Mouse (Mus musculus): Measurements from ENCODE around the gene P2rx6. TPM values are rescaled to one million over a fixed set of nuclear protein-coding genes. Genes with fewer than 3 reads are reported as not detected.

Gene P2rx6
- polyA plus RNA-seq (2014; fragmentation: Illumina TruSeq; extraction: RNeasy Lipid Tissue Mini Kit (QIAGEN cat#74804); ENCODE audit: low replicate concordance): 0.22 TPM

GRCm38 (mm10) chr16:17561751-17562208 lies at the start of gene P2rx6:
Gene P2rx6 (plus strand): TSS chr16:17561885.

GRCm38 (mm10) chr16:17530640-17531288 lies 30.9 kb upstream of the P2rx6 start, which contains the start of gene Thap7:
Gene Thap7 (minus strand): TSS chr16:17531136.

GRCm38 (mm10) chr16:17561128-17561750 lies 446 bp upstream of the P2rx6 start, which contains the start of gene Lrrc74b:
Gene Lrrc74b (minus strand): TSS chr16:17561247.

GRCm38 (mm10) chr16:17583064-17583463 lies 21.4 kb downstream of the P2rx6 start, which contains the start of gene Slc7a4:
Gene Slc7a4 (minus strand): TSS chr16:17583214.

GRCm38 (mm10) chr16:17619198-17620105 lies 57.8 kb downstream of the P2rx6 start, which contains the start of gene Smpd4:
Gene Smpd4 (plus strand): TSS chr16:17619354.

Other genes with a start within 250 kb of the P2rx6 start
- not detected for gene Serpind1, start 230.5 kb upstream of the P2rx6 start, polyA plus RNA-seq (2014; fragmentation: Illumina TruSeq; extraction: RNeasy Lipid Tissue Mini Kit (QIAGEN cat#74804); ENCODE audit: low replicate concordance)
- 115 TPM for gene Snap29, start 155.9 kb upstream of the P2rx6 start, polyA plus RNA-seq (2014; fragmentation: Illumina TruSeq; extraction: RNeasy Lipid Tissue Mini Kit (QIAGEN cat#74804); ENCODE audit: low replicate concordance)
- gene Pi4ka, start 155.6 kb upstream of the P2rx6 start, polyA plus RNA-seq (2014; fragmentation: Illumina TruSeq; extraction: RNeasy Lipid Tissue Mini Kit (QIAGEN cat#74804); ENCODE audit: low replicate concordance): 10.9 TPM
- 26.2 TPM for gene Crkl, start 109.9 kb upstream of the P2rx6 start, polyA plus RNA-seq (2014; fragmentation: Illumina TruSeq; extraction: RNeasy Lipid Tissue Mini Kit (QIAGEN cat#74804); ENCODE audit: low replicate concordance)
- not detected for gene Aifm3, start 72.3 kb upstream of the P2rx6 start, polyA plus RNA-seq (2014; fragmentation: Illumina TruSeq; extraction: RNeasy Lipid Tissue Mini Kit (QIAGEN cat#74804); ENCODE audit: low replicate concordance)
- gene Lztr1, start 53.2 kb upstream of the P2rx6 start, polyA plus RNA-seq (2014; fragmentation: Illumina TruSeq; extraction: RNeasy Lipid Tissue Mini Kit (QIAGEN cat#74804); ENCODE audit: low replicate concordance): 7.3 TPM
- not detected for gene Thap7, start 30.7 kb upstream of the P2rx6 start, polyA plus RNA-seq (2014; fragmentation: Illumina TruSeq; extraction: RNeasy Lipid Tissue Mini Kit (QIAGEN cat#74804); ENCODE audit: low replicate concordance)
- 0.45 TPM for gene Lrrc74b, start 638 bp upstream of the P2rx6 start, polyA plus RNA-seq (2014; fragmentation: Illumina TruSeq; extraction: RNeasy Lipid Tissue Mini Kit (QIAGEN cat#74804); ENCODE audit: low replicate concordance)
- 0.15 TPM for gene Slc7a4, start 21.3 kb downstream of the P2rx6 start, polyA plus RNA-seq (2014; fragmentation: Illumina TruSeq; extraction: RNeasy Lipid Tissue Mini Kit (QIAGEN cat#74804); ENCODE audit: low replicate concordance)
- gene Smpd4, start 57.5 kb downstream of the P2rx6 start, polyA plus RNA-seq (2014; fragmentation: Illumina TruSeq; extraction: RNeasy Lipid Tissue Mini Kit (QIAGEN cat#74804); ENCODE audit: low replicate concordance): 6.4 TPM
- gene Ccdc74a, start 84.6 kb downstream of the P2rx6 start, polyA plus RNA-seq (2014; fragmentation: Illumina TruSeq; extraction: RNeasy Lipid Tissue Mini Kit (QIAGEN cat#74804); ENCODE audit: low replicate concordance): not detected
- 6.8 TPM for gene Med15, start 171.0 kb downstream of the P2rx6 start, polyA plus RNA-seq (2014; fragmentation: Illumina TruSeq; extraction: RNeasy Lipid Tissue Mini Kit (QIAGEN cat#74804); ENCODE audit: low replicate concordance)
- 5.3 TPM for gene Klhl22, start 197.7 kb downstream of the P2rx6 start, polyA plus RNA-seq (2014; fragmentation: Illumina TruSeq; extraction: RNeasy Lipid Tissue Mini Kit (QIAGEN cat#74804); ENCODE audit: low replicate concordance)
- gene Scarf2, start 235.4 kb downstream of the P2rx6 start, polyA plus RNA-seq (2014; fragmentation: Illumina TruSeq; extraction: RNeasy Lipid Tissue Mini Kit (QIAGEN cat#74804); ENCODE audit: low replicate concordance): not detected

Data from small intestine, adult 10 weeks (tissue).